Mouse (Mus musculus) midbrain, embryonic 15.5 days (tissue): ENCODE measurements at regions not wholly inside any gene's neighbourhood (a gene's known extent, or its start where the extent isn't known, plus 50 kb on each side); places are given as distances from the start of the nearest gene placed in this dataset.

Experiments used
- ATAC-seq: fragments of 200-750 bp; cut with Nextera tagmentation; replicated peaks from 2 replicates; pipeline ENCODE4 v1.8.0; 2017; ENCODE audit warnings: moderate TSS enrichment
- H3K27ac ChIP-seq: fragments of 300-500 bp; sonication (generic); 2 replicates; pipeline ENCODE4 v1.5.1; 2015; ENCODE audit warnings: mild to moderate bottlenecking, inconsistent platforms
- H3K27me3 ChIP-seq: fragments of 300-500 bp; sonication (generic); replicated peaks from 2 replicates; pipeline ENCODE4 v1.6.1; 2015; ENCODE audit warnings: inconsistent platforms
- H3K36me3 ChIP-seq: fragments of 300-500 bp; sonication (generic); replicated peaks from 2 replicates; pipeline ENCODE4 v1.6.1; 2015; ENCODE audit warnings: inconsistent platforms
- H3K4me1 ChIP-seq: fragments of 300-500 bp; sonication (generic); 2 replicates; pipeline ENCODE4 v1.6.1; 2015; ENCODE audit warnings: inconsistent platforms
- H3K4me2 ChIP-seq: fragments of 300-500 bp; sonication (generic); 2 replicates; pipeline ENCODE4 v1.6.1; 2015; ENCODE audit warnings: inconsistent platforms, mild to moderate bottlenecking, moderate library complexity
- H3K4me3 ChIP-seq: fragments of 300-500 bp; sonication (generic); 2 replicates; pipeline ENCODE4 v1.5.1; 2015; ENCODE audit warnings: mild to moderate bottlenecking, inconsistent platforms
- H3K9ac ChIP-seq: fragments of 300-500 bp; sonication (generic); 2 replicates; pipeline ENCODE4 v1.6.1; 2015; ENCODE audit warnings: mild to moderate bottlenecking, inconsistent platforms
- H3K9me3 ChIP-seq: fragments of 300-500 bp; sonication (generic); 2 replicates; pipeline ENCODE4 v1.6.1; 2016; ENCODE audit warnings: inconsistent platforms
- WGBS: fragments of 180-500 bp; shearing (Covaris S2); methylation state at CpG from one replicate; pipeline ENCODE4 v1.1.7; 2015; ENCODE audit warnings: mixed read lengths; 5-methylcytosine and 5-hydroxymethylcytosine counted together

DNA sequence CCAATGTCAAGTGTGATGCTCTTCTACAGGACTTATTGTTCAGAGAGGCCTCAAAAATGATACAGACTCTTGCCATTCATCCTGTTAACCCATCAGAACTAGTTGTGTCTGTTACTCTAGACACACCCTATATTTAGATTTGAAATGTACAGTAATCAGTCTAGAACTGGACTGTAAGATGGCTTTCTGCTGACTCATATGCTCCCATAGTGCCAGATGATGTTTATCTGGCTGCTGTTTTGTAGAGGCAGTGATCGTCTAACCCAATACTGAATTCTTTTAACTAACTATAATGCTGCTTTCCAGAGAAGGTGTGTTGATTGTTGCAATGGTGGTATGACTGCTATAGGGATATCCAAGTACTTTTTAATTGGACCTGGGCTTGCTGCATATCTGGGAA lies 185.9 kb upstream of the Npsr1 start:
- Histone ChIP-seq H3K36me3 (no peaks in the 10 kb centered on the region), H3K9ac (no peak overlapping the region), H3K27me3 (no peaks in the 10 kb centered on the region), H3K27ac (no peak overlapping the region), H3K4me2 (no peak overlapping the region), H3K9me3 (no peaks in the 10 kb centered on the region), H3K4me3 (no peak overlapping the region), H3K4me1 (no peaks in the 10 kb centered on the region)
- 96% methylated on average over 1 of the region's 1 CpGs for WGBS
- ATAC-seq = no peak

GRCm38 (mm10) chr9:23917345-23917744 lies 180.5 kb upstream of the Npsr1 start:
- no peak for ATAC-seq
- 92% methylated on average over 5 of the region's 5 CpGs for WGBS

DNA sequence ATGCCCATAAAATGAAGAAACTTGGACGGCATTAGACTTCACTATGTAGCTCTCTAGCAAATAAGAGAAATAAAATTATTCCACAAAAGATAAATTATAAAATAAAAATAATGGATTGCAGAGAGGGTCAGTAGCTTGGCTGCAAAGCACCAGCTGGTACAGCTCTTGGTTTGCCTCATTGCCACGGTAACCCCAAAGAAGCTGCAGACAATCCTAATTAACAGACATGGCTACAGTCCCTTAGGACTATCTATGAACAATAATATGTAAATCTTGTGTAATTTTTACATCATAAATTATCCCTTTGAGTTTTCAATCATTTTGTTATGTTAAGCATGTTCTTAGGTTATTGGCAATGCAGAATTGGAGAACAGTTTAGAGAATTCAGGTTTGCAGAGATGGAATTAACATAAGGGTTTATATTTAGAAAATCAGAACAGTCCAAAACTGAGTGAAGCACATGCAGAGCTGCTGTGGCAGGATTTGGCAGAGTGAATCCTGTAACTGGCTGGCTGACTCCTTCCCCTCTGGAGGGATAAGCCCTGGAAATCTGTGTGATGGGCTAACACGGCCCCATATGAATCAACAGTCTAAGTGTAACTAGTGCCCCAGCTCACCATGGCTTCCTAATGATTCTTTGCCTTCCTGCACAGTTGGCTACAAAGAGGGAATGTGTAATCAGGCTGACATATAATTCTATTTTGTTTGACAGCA lies 178.4 kb upstream of the Npsr1 start:
- Histone ChIP-seq H3K4me2 (no peak overlapping the region), H3K36me3 (no peaks in the 10 kb centered on the region), H3K27me3 (no peaks in the 10 kb centered on the region), H3K9me3 (no peaks in the 10 kb centered on the region), H3K9ac (no peak overlapping the region), H3K27ac (no peak overlapping the region), H3K4me3 (no peak overlapping the region), H3K4me1 (no peaks in the 10 kb centered on the region)
- ATAC-seq = peak; percentile 88
- 43% methylated on average over 3 of the region's 3 CpGs for WGBS

More at GRCm38 (mm10) chr9:23917345-23917744, 180.5 kb upstream of the Npsr1 start:
- Histone ChIP-seq H3K4me3 (no peak overlapping the region), H3K27ac (no peak overlapping the region), H3K36me3 (no peaks in the 10 kb centered on the region), H3K4me1 (no peaks in the 10 kb centered on the region), H3K27me3 (no peaks in the 10 kb centered on the region), H3K4me2 (no peak overlapping the region), H3K9ac (no peak overlapping the region), H3K9me3 (no peaks in the 10 kb centered on the region)

DNA sequence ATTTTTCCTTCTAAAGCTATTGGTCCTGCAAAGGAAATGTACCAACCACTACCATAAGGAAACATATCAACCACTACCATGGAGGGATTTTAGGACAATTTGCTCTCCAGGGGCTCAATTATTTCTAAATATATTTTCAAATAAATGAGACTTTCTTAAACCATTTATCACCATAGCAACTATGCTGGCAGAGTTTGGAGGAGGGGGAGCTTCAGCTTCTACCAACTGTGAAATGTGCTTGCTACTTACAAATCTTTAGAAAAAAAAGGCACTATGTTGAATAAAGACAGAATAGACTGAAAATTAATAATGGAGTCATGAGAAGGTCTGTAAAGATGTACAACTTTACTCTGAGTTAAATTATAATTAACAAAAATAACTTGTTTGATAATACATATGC lies 165.6 kb upstream of the Npsr1 start:
- Histone ChIP-seq H3K27me3 (no peaks in the 10 kb centered on the region), H3K9ac (no peak overlapping the region), H3K9me3 (no peaks in the 10 kb centered on the region), H3K4me1 (no peaks in the 10 kb centered on the region), H3K27ac (no peak overlapping the region), H3K36me3 (no peaks in the 10 kb centered on the region), H3K4me2 (no peak overlapping the region), H3K4me3 (no peak overlapping the region)
- 0 out of 2 replicates have a peak, but pooled peaks have one; percentile 44 for ATAC-seq

DNA sequence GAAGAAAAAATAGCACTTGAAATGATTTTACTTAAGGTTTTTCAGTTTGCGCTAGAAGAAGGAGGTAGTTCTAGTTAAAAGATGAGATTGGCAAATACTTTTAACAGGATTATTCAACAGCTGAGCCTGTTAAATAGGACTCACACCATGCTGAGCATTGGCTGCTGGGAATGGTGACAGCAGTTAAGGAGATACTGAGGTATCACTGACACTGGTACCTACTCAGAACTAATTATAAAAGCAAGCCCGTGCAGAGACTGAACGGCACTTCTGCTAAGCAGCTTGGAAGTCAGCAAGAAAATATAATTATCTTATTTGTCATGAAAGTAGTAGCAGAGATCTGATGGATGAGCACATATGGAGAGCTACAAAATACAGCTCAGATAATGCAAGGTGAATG lies 163.5 kb upstream of the Npsr1 start:
- no peak overlapping the region for H3K27ac ChIP-seq

GRCm38 (mm10) chr9:23952543-23952942 lies 145.3 kb upstream of the Npsr1 start:
- 97% methylated on average over 2 of the region's 2 CpGs for WGBS
- Histone ChIP-seq H3K4me1 (no peaks in the 10 kb centered on the region), H3K4me2 (no peak overlapping the region), H3K36me3 (no peaks in the 10 kb centered on the region), H3K9me3 (no peaks in the 10 kb centered on the region), H3K27ac (no peak overlapping the region), H3K27me3 (no peaks in the 10 kb centered on the region), H3K9ac (no peak overlapping the region), H3K4me3 (no peak overlapping the region)
- ATAC-seq = no peak

More for the DNA sequence above, 163.5 kb upstream of the Npsr1 start:
- peak; percentile 54; the same call in 1 of the 2 replicates for ATAC-seq
- WGBS = 50% methylated on average over 3 of the region's 3 CpGs
- no peaks in the 10 kb centered on the region for H3K36me3 ChIP-seq
- no peaks in the 10 kb centered on the region for H3K9me3 ChIP-seq
- no peak overlapping the region for H3K9ac ChIP-seq
- H3K4me2 ChIP-seq = no peak overlapping the region
- H3K4me1 ChIP-seq = no peaks in the 10 kb centered on the region
- H3K27me3 ChIP-seq = no peaks in the 10 kb centered on the region
- no peak overlapping the region for H3K4me3 ChIP-seq

DNA sequence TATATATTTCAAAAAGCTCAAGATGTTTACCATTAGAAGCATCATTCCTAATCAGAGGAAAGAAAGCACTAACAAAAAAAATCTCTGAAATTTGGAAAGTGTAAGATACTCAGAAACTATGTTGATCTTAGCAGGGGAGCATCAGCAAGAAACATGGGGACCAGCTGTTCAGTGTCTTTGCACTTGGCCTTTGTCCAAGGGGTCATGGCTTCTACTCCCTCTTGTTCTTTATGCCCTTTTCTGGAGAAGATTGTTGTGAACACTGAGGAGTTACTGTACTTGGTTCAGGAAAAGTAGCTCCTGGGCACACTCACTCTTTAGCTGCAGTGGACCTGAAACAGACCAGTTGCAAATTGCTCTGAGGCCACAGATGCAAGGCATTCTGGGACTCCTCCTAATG lies 141.2 kb upstream of the Npsr1 start:
- no peaks in the 10 kb centered on the region for H3K9me3 ChIP-seq
- no peak overlapping the region for H3K9ac ChIP-seq
- H3K27ac ChIP-seq = no peak overlapping the region
- ATAC-seq = no peak
- no peak overlapping the region for H3K4me3 ChIP-seq
- no peaks in the 10 kb centered on the region for H3K36me3 ChIP-seq
- no peaks in the 10 kb centered on the region for H3K27me3 ChIP-seq
- no peaks in the 10 kb centered on the region for H3K4me1 ChIP-seq
- no peak overlapping the region for H3K4me2 ChIP-seq

DNA sequence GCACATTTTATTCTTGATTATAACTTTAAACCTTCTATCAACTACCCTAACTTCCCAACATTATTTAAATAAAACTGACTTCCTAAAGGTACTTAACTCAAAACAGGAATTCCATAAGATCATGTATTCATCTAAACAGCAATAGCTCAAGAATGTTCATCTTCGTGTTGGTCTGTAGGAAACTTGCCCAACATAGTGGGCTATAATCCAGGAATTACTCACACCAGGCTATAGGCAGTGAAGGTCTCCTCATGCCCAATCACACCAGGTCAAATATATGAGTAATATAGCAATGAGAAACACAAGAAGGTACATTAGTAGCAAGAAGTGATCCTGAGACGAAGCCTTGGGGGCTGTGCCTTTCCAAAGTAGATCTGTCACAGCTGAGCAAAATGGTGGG lies 128.1 kb upstream of the Npsr1 start:
- H3K36me3 ChIP-seq = no peaks in the 10 kb centered on the region
- H3K9me3 ChIP-seq = no peaks in the 10 kb centered on the region
- H3K4me3 ChIP-seq = no peak overlapping the region
- ATAC-seq = no peak
- H3K4me1 ChIP-seq = no peaks in the 10 kb centered on the region
- 90% methylated on average over 2 of the region's 2 CpGs for WGBS
- no peak overlapping the region for H3K27ac ChIP-seq
- H3K27me3 ChIP-seq = no peaks in the 10 kb centered on the region
- H3K9ac ChIP-seq = no peak overlapping the region
- H3K4me2 ChIP-seq = no peak overlapping the region

GRCm38 (mm10) chr9:23973206-23973605 lies 124.6 kb upstream of the Npsr1 start:
- Histone ChIP-seq H3K4me1 (no peaks in the 10 kb centered on the region), H3K9ac (no peak overlapping the region), H3K4me3 (no peak overlapping the region), H3K27ac (no peak overlapping the region), H3K36me3 (no peaks in the 10 kb centered on the region), H3K4me2 (no peak overlapping the region), H3K27me3 (no peaks in the 10 kb centered on the region), H3K9me3 (no peaks in the 10 kb centered on the region)
- ATAC-seq = no peak
- 66% methylated on average over 1 of the region's 1 CpGs for WGBS

DNA sequence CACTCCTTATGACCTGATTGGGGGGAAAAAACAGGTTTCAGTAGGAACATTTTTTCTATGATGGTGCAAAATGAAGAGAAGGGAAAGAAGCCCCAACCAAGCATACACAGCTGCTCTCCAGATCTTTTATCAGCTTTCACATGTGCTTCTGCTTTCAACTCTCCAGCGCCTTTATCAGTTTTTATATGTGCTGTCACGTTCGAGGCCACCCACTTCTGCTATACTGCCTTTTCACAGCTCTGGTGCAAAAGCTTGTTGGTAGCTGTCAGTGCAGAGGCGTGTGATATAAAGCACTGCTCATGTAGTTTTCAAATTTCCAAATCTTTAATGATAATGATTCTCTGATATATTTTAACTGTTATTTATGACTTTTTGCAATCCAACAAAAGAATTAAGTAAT lies 120.2 kb upstream of the Npsr1 start:
- H3K4me2 ChIP-seq = no peak overlapping the region
- no peak for ATAC-seq
- H3K27me3 ChIP-seq = no peaks in the 10 kb centered on the region
- no peaks in the 10 kb centered on the region for H3K4me1 ChIP-seq
- H3K36me3 ChIP-seq = no peaks in the 10 kb centered on the region
- H3K9me3 ChIP-seq = no peaks in the 10 kb centered on the region
- no peak overlapping the region for H3K4me3 ChIP-seq
- H3K9ac ChIP-seq = no peak overlapping the region
- 81% methylated on average over 4 of the region's 4 CpGs for WGBS
- H3K27ac ChIP-seq = no peak overlapping the region

GRCm38 (mm10) chr9:24006353-24006752 lies 91.4 kb upstream of the Npsr1 start:
- no peak overlapping the region for H3K4me2 ChIP-seq
- no peaks in the 10 kb centered on the region for H3K27me3 ChIP-seq
- no peaks in the 10 kb centered on the region for H3K36me3 ChIP-seq
- no peaks in the 10 kb centered on the region for H3K9me3 ChIP-seq
- no peak overlapping the region for H3K9ac ChIP-seq
- ATAC-seq = no peak
- H3K4me1 ChIP-seq = no peaks in the 10 kb centered on the region
- H3K27ac ChIP-seq = no peak overlapping the region
- H3K4me3 ChIP-seq = no peak overlapping the region
- 77% methylated on average over 1 of the region's 1 CpGs for WGBS

DNA sequence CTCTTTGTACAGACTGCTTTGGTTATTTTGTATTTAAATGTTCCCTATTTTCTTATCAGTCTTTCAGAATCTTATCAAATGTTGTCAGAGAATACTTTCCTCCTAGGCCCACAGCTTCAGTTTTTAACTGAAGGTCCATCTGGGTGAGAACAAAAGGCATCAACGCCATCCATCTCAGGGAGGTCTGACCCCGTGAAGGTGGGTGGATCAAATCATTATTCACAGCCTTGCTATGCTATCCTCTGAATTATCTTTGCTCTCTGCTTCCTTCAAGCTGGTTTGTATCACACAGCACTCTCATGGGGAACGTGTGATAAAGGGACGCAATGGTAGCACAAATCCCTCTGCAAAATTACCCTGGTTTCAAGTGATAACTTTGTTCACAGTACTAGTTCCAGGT lies 59.5 kb upstream of the Npsr1 start:
- Histone ChIP-seq H3K4me3 (no peak overlapping the region), H3K9ac (no peak overlapping the region), H3K27me3 (no peaks in the 10 kb centered on the region), H3K9me3 (no peaks in the 10 kb centered on the region), H3K36me3 (no peaks in the 10 kb centered on the region), H3K27ac (no peak overlapping the region), H3K4me2 (no peak overlapping the region), H3K4me1 (no peaks in the 10 kb centered on the region)
- no peak for ATAC-seq
- WGBS = 76% methylated on average over 4 of the region's 4 CpGs
